Mouse (Mus musculus): Measurements from ENCODE around the gene Auts2. TPM values are rescaled to one million over a fixed set of nuclear protein-coding genes. Genes with fewer than 3 reads are reported as not detected.

Auts2 gene
- polyA plus RNA-seq, 1 experiment from 2014 or later, result 57.8 TPM

- Histone ChIP-seq H3K4me1 (peaks cover 14% of the 10 kb centered on the region), H3K27ac (no peak overlapping the region), H3K27me3 (ENCODE audit: low read depth, poor library complexity, severe bottlenecking) (no peaks in the 10 kb centered on the region), H3K36me3 (peaks cover 19% of the 10 kb centered on the region), H3K9me3 (replicated peaks) (no peaks in the 10 kb centered on the region), H3K4me3 (no peak overlapping the region)
- DNase-seq (ENCODE audit: low spot score), result no peak
- 88% methylated on average over 4 of the region's 4 CpGs for WGBS
These were observed 1109.9 kb downstream of the Auts2 start for GRCm38 (mm10) chr5:131433291-131433690.

GRCm38 (mm10) chr5:131431896-131432295 is 1111.2 kb downstream of the Auts2 start:
- WGBS, result 61% methylated on average over 7 of the region's 7 CpGs
- H3K27ac ChIP-seq, result no peak overlapping the region
- peaks cover 17% of the 10 kb centered on the region for H3K4me1 ChIP-seq
- peaks cover 8% of the 10 kb centered on the region for H3K36me3 ChIP-seq
- no peaks in the 10 kb centered on the region for H3K9me3 ChIP-seq (replicated peaks)
- peak; percentile 41 for DNase-seq (ENCODE audit: low spot score)
- no peak overlapping the region for H3K4me3 ChIP-seq
- H3K27me3 ChIP-seq (ENCODE audit: low read depth, poor library complexity, severe bottlenecking), result no peaks in the 10 kb centered on the region

GRCm38 (mm10) chr5:131430109-131430508 is 1113.0 kb downstream of the Auts2 start:
- no peak overlapping the region for H3K4me3 ChIP-seq
- H3K4me1 ChIP-seq, result peaks cover 17% of the 10 kb centered on the region
- H3K27me3 ChIP-seq (ENCODE audit: low read depth, poor library complexity, severe bottlenecking), result no peaks in the 10 kb centered on the region
- no peak overlapping the region for H3K27ac ChIP-seq
- H3K36me3 ChIP-seq, result no peaks in the 10 kb centered on the region
- 28% methylated on average over 8 of the region's 8 CpGs for WGBS
- H3K9me3 ChIP-seq (replicated peaks), result no peaks in the 10 kb centered on the region
- DNase-seq (ENCODE audit: low spot score), result peak; percentile 78

- 60% methylated on average over 6 of the region's 6 CpGs for WGBS
- no peak overlapping the region for H3K4me3 ChIP-seq
- peaks cover 17% of the 10 kb centered on the region for H3K4me1 ChIP-seq
- no peaks in the 10 kb centered on the region for H3K36me3 ChIP-seq
- no peaks in the 10 kb centered on the region for H3K9me3 ChIP-seq (replicated peaks)
- no peak overlapping the region for H3K27ac ChIP-seq
- no peak for DNase-seq (ENCODE audit: low spot score)
- no peaks in the 10 kb centered on the region for H3K27me3 ChIP-seq (ENCODE audit: low read depth, poor library complexity, severe bottlenecking)
These were observed 1113.6 kb downstream of the Auts2 start for GRCm38 (mm10) chr5:131429563-131429962.

GRCm38 (mm10) chr5:131427734-131428413 is 1115.3 kb downstream of the Auts2 start:
- Histone ChIP-seq H3K4me1 (peaks cover 17% of the 10 kb centered on the region), H3K27me3 (ENCODE audit: low read depth, poor library complexity, severe bottlenecking) (no peaks in the 10 kb centered on the region), H3K9me3 (replicated peaks) (no peaks in the 10 kb centered on the region), H3K27ac (no peak overlapping the region), H3K4me3 (no peak overlapping the region), H3K36me3 (no peaks in the 10 kb centered on the region)
- peak; percentile 87 for DNase-seq (ENCODE audit: low spot score)
- 41% methylated on average over 11 of the region's 11 CpGs for WGBS

GRCm38 (mm10) chr5:131422737-131423136 is 1120.4 kb downstream of the Auts2 start:
- no peak for DNase-seq (ENCODE audit: low spot score)
- Histone ChIP-seq H3K36me3 (no peaks in the 10 kb centered on the region), H3K9me3 (replicated peaks) (no peaks in the 10 kb centered on the region), H3K27ac (no peak overlapping the region), H3K4me3 (no peak overlapping the region), H3K27me3 (ENCODE audit: low read depth, poor library complexity, severe bottlenecking) (no peaks in the 10 kb centered on the region), H3K4me1 (peaks cover 2% of the 10 kb centered on the region; the same call in 1 of the 2 replicates)
- WGBS, result 84% methylated on average over 3 of the region's 3 CpGs

DNA sequence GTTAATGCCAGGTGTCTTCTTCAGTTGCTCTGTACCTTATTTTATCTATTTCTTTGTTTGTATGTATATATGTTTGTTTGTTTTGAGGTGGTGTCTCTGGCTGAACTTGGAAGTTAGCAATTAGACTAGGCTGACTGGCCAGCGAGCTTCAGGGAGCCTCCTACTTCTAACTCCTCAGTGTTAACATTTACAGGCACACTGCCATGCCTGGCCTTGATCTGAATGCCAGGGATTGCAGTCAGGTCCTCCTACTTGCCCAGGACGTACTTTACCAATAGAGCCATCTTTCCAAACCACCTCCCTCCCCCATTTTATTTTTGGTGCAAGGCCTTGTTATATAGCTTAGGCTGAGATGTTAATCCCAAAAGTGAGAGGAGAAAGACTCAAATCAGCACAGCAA is 1122.7 kb downstream of the Auts2 start:
- Histone ChIP-seq H3K4me3 (no peak overlapping the region), H3K4me1 (no peaks in the 10 kb centered on the region), H3K9me3 (replicated peaks) (no peaks in the 10 kb centered on the region), H3K36me3 (no peaks in the 10 kb centered on the region), H3K27me3 (ENCODE audit: low read depth, poor library complexity, severe bottlenecking) (no peaks in the 10 kb centered on the region), H3K27ac (no peak overlapping the region)
- WGBS, result 79% methylated on average over 2 of the region's 2 CpGs
- DNase-seq (ENCODE audit: low spot score), result no peak

GRCm38 (mm10) chr5:131415902-131416545 is 1127.1 kb downstream of the Auts2 start:
- Histone ChIP-seq H3K4me1 (no peaks in the 10 kb centered on the region), H3K27me3 (ENCODE audit: low read depth, poor library complexity, severe bottlenecking) (no peaks in the 10 kb centered on the region), H3K9me3 (replicated peaks) (no peaks in the 10 kb centered on the region), H3K36me3 (no peaks in the 10 kb centered on the region), H3K4me3 (no peak overlapping the region), H3K27ac (no peak overlapping the region)
- DNase-seq (ENCODE audit: low spot score), result no peak
- 65% methylated on average over 1 of the region's 1 CpGs for WGBS

DNA sequence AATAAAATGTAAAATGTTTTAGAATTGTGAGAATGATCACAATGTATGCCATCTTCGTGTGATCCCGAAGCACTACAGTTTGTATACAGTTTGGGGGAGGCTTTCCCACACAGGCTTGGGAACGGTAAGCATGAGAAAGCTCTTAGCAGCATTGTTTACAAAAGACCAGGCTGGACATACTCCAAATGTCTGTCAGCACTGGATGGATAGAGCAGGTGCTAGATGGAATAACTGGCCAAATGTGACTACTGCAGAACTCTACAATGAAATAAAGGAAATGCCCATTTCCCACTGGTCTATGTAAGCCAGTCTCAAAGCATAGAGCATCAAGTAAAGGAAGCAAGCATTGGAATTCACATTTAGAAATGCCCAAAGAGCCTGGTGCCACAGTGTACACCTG is 1144.9 kb downstream of the Auts2 start:
- Histone ChIP-seq H3K36me3 (no peaks in the 10 kb centered on the region), H3K4me1 (no peaks in the 10 kb centered on the region), H3K4me3 (no peak overlapping the region), H3K27ac (no peak overlapping the region), H3K27me3 (ENCODE audit: low read depth, poor library complexity, severe bottlenecking) (no peaks in the 10 kb centered on the region), H3K9me3 (replicated peaks) (no peaks in the 10 kb centered on the region)
- WGBS, result 95% methylated on average over 3 of the region's 3 CpGs
- no peak for DNase-seq (ENCODE audit: low spot score)

- no peaks in the 10 kb centered on the region for H3K36me3 ChIP-seq
- no peaks in the 10 kb centered on the region for H3K4me1 ChIP-seq
- WGBS, result 86% methylated on average over 8 of the region's 8 CpGs
- no peak overlapping the region for H3K4me3 ChIP-seq
- no peak overlapping the region for H3K27ac ChIP-seq
- H3K27me3 ChIP-seq (ENCODE audit: low read depth, poor library complexity, severe bottlenecking), result no peaks in the 10 kb centered on the region
- DNase-seq (ENCODE audit: low spot score), result no peak
- H3K9me3 ChIP-seq (replicated peaks), result no peaks in the 10 kb centered on the region
These were observed 1147.4 kb downstream of the Auts2 start for GRCm38 (mm10) chr5:131395756-131396155.
